Mouse (Mus musculus) urinary bladder, postnatal 25 days (tissue): ENCODE measurements around the gene Grid2.

Experiments used
- DNase-seq: peaks from one replicate; pipeline ENCODE4 v3.0.0; 2022; ENCODE audit warnings: low spot score

Gene Grid2

DNA sequence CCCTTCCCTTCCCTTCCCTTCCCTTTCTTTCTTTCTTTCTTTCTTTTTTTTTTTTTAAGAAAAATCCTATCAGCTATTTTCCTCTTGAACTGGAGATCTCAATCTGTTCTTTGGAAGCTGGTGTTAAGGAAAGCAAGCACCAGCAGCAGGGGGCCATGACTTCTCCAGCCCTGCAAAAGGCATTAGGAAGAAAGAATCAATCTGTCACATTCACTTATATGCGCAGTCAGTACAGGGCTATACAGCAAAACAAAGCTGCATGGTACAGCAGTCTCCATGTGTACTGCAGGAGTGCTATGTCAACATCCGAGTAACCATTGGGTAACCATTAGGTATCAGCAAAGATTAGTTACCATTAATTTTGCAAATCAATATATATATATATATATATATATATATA is 809.0 kb downstream of the Grid2 start:
- no peak for DNase-seq

DNA sequence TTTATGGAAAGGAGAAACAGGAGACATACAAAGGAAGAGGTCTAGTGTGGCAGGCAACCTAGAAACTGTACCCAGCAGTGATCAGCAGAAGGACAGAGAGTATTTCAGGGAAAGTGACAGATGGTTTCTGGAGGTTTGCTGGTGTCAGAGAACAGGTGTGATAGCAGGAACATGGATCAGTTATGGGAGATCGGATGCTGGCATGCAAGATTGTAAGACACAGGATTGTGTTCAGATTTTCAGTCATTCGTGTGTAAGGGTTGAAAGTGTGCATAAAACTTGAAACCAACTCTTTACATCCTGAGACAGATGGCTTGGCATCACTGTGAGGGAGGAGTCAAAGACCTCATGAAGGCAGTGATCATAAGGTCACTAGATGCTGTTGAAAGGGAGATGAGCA is 817.7 kb downstream of the Grid2 start:
- DNase-seq: no peak

DNA sequence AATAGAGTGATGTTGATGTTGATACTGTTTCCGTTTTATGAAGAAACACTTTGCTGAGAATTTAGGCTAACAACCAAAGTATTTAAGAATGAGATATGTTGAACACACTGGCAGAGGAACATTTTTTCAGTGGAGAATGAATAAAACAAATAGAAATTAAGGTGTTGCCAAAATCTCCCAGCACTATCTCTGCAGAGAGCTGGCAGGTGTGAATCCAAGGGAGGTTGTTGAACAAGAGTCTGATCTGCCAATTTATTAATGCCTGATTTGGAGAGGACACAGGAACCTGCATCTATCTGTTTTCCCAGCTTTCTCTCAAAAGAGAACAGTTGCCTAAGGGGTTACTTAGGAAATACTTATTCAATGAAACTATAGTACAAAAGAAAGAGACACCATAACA is 822.2 kb downstream of the Grid2 start:
- DNase-seq: no peak

DNA sequence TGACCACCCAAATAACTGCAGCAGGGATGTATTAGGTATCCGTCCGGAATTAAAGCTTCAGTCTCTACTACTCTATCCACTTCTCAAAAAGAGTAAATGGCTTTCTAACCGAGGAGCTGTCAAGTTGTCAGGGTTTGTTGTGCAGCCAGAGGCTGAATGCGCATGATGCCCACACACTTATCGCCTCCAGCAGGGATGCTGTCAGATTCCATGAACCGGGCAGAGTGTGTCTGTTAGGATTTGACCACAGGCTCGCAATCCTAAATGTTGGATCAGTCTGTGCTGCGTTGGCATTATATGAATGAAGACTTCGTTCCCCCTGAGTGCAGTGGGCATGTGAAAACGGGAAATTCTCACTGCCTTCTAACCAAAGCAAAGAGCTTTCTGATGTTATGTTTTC is 843.0 kb downstream of the Grid2 start:
- no peak for DNase-seq

DNA sequence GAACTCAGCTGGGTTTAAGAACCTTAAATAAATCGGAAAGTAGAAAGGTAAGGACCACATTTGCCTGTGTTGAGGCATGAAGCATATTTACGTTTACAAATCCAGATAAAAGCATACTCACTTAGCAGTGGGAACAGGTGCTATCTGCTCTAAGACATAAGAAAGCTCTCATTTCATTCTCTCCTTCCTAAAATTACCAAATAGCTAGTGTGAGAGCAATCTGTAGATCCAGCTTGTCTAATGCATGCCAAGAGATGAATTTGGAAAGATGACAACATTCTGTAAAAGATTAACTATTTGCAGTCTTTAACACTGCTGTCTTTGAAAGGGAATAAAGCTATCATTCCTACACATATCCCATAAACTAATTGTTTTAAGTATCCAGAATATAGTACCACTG is 858.9 kb downstream of the Grid2 start:
- no peak for DNase-seq

DNA sequence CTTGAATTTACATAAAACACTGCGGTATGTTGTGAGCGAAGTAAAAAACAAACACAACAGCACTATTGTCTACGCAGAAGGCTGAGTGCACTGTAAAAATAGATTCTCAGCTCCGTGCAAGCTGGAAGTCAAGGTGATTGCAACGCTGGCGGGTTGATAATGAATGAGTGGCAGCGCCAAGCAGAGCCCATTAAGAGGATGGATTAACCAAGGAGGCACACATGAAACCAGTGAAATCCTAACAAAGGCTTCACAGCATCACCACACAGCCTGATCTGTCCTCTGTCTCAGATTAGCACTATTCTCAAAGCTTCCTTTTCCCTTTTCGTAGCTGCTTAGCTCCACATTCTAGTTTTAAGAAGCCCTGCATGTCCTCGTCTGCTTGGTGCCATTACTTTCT is 880.6 kb downstream of the Grid2 start:
- DNase-seq: no peak

DNA sequence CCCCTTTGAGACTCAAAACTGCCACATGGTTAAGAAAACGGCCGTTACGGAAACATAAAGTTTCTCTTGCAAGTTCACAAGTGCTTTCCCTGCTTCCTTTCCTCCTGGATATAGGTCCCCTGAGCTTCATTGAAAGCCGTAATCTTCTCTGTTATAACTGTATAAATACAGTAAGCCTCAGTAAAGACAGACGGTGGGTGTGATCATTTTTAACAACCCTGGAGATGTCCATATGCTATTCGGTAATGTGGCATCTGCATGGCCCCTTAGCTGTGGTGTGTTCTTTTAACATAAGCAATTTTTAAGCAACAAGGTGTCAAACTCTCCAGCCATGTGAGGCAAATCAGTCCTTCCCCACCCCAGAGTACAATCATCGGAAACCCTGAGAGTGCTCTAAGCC is 892.9 kb downstream of the Grid2 start:
- DNase-seq: no peak

DNA sequence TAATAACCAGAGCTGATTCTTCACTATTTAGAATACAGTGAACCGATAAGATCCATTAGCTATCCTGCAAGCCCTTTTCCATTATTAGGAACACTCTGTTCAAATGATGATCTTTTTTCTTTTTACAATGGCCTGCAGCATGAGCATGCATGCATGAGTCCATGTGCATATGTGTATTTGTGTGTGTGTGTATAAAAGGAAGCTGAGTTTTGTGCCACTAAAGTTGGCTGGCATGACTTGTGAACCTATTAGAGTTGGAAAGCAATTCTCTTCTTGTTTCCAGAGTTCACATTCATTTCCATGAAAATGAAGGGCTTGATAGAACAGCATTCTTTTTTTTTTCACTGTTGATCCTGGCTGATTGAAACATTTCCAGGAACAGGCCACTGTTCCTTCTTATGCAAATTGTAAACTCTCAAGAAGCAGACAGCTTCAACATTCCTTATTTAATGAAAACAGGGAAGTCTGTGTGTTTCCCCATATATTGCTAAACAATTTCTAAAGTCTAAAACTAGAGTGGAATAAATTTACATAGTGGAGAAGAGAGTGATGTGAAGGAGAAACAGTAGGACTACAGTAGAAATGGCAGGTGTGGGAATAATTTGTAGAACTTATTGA is 919.4 kb downstream of the Grid2 start:
- DNase-seq: no peak

DNA sequence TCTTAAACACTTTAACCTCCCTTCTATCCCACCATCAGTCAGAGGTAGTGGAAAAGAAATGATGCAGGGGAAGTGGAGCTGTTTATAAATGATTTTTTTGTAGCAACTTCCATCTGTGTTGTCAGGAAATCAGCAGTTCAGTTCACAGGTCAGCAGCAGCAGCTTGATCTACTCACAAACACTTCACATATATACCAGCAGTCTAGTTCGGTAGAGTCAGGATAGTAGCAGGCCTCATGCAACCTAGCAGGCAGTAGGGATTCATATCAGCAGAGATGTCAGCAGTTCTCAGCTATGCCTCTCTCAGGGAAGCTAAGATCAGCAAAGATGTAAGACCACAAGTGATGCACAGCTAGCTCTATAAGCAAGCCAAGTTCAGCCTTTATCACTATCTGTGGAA is 938.0 kb downstream of the Grid2 start:
- no peak for DNase-seq

DNA sequence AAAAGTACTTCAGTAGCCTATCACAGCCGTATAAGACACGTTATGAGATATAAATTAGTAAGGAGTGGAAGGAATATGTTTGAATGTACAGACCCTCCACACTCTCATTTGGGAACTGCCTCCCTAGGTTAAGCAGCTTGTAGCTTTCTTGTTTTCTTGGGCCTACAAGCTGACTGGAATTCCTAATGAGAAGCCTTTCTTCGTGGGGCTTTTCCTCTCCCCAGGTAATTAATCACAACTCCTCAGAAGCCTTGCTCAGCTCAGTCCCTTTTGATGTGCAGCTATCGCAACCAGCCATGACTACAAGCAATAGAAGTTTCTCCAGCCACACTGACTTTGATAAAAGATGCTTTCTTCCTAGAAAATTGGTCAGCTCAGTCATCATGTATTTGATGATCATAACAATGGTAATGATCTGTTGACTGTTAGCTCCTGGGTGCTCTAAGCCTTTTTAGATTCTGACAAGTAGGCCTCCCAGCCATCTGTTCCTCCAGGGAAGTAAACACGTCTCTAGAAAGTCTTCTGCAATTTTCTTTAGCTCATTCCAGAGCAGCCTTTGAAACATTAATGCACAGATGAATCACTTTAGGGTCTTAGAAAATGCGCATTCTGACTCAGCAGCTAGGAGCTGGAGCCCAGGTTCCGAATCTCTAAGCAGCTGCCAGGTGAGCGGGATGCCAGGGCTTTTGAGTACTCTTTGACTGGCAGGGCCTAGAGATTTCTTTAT is 946.9 kb downstream of the Grid2 start:
- no peak for DNase-seq

DNA sequence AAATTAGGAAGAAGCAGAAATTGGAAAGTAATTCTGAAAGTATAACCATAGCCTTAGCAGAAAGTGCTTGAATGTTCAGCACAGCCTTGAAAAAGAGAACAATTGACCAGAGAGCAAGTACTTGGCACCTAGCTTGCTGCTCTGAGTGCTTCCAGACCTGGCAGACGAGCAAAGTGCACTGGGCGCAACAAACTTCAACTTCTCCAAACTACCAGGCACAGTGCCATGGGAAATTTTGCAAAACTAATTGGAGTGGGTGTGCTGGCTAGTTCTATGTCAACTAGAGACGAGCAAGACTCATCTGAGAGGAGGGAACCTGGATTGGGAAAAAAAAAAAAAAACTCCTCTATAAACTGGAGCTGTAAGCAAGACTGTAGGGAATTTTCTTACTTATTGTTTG is 980.7 kb downstream of the Grid2 start:
- no peak for DNase-seq

DNA sequence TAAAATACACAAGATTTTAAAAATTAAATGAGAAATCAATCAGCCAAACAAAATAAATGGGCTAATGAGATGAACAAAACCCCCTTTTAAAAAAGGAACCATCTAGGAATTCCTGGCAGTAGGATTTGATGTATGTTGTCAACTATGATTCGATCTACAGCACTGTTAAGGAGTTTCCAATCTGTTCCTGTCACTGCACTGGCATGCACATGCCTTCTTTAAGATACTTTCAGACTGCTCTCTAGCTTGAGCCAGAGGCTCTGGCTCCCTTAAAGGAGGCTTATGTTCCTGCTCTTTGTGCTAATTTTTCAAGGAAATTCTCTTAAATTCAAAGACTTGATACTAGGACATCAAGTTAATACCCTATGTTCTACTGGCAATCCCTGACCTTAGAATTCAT is 984.9 kb downstream of the Grid2 start:
- no peak for DNase-seq

DNA sequence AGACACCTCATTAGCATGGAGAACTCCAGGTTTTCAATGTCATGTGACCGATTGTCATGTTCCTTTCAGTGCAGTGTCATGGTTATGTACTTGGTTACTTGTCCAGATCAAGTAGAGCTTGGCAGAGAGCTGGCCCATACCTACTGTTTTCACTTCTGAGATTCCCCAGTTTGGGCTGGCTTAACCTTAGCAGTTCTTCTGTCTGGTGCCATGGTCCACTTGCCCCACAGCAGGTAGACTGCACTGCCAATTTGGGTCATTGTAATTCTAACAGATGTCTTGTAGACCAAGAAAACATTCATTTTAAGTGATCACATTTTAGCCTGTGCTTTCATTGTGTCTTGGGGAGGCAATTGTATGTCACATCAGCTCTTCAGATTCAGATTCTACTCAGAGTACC is 990.3 kb downstream of the Grid2 start:
- DNase-seq: no peak

DNA sequence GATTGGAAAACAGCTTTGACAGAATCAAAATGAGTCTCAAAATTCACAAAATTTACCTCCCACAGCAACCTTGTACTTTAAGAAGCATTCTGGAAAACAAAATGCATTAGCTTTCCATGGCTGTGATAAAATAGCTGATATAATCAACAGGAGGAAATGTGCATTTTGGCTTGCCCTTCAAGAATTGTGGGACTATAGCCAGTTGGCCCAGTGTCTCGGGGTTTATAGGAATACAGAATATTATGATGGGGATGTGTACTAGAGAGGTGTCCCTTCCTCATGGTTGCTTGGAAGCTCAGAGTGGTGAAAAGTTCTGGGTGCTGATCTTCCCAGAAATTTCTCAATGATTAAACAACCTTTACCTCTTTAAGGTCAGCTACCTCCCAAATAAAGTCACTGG is 995.4 kb downstream of the Grid2 start:
- DNase-seq: no peak

DNA sequence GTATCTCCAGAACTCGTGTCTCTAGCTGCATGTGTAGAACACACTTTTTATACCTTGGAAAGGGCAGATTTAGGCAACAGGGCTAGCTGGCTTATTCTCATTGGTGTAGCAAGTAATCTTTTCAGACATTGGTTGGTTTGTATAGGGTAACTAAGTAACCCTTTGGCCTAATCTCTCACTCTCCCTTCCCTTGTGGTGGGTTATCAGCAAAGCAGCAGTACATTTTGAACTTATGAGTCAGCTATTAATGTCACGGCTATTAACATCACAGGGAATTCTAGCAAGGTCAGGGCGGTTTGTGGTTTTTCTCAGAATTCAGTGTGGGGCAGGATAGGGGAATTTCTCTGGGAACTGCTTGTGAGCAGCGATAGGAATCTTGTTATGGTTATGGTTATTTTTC is 1007.8 kb downstream of the Grid2 start:
- no peak for DNase-seq

DNA sequence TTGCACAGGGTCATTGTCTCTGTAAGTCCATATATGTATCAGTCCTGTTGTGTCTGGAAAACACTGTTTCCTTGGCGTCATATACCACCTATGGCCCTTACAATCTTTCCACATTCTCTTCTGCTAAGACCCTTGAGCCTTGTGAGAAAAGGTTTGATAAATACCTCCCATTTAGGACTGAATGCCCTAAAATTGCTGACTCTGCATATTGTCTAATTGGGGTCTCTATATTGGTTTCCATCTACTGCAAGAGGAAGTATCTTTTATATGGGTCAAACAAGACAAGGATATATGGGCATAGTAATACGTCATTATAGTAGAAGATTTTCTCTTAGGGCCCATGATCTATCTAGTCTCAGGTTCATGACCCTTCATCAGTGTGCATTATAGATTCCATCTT is 1008.5 kb downstream of the Grid2 start:
- no peak for DNase-seq

DNA sequence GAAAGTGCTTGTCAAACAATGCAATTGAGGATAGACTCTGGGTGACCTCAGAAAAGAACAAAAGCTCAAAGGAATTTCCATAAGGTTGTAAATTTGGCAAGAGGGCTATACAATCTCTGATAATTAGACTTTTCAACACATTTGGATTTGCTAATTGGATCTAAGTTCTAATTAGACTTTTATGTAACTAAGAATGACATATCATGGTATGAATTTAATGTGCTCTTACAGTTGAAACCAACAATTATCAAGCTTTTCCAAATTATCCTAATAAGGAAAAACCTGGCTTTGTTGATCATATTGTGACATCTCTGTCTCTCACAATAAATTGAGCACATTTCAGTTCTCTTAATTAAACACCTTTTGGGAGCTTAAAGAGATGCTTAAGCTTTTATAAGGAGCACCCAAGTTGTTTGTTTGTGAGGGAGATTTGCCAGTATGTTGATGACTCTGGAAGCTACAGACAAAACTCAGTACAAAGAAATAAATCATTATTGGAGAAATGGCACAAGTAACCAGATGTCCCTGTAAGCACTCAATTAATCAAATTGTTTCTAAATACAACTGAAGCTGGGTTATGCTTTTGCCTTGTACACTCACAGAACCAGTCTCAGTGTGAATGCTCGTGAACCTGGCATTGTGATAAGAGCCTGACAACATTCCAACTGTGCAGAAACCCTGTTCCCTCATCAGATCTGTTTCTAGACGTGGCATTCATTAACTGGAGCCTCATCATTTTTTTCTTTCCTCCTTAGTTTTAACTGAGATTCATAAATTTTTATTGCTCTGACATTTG is 1018.8 kb downstream of the Grid2 start:
- no peak for DNase-seq

DNA sequence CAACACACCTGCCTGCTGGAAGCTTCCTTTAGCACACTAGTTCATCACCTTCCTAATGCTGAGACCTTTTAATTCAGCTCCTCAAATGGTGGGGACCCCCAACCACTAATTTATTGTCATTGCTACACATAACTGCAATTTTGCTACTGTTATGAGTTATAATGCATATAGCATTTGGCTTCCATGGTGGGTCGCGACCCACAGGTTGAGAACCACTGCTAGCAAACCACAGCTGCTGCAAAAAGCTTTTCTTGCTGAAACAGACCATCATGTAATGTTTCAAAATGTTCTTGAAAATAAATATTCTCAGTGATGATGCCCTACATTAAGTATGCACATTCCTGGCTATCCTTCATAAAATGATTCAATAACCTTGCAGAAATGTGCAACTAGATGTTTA is 1024.3 kb downstream of the Grid2 start:
- no peak for DNase-seq

DNA sequence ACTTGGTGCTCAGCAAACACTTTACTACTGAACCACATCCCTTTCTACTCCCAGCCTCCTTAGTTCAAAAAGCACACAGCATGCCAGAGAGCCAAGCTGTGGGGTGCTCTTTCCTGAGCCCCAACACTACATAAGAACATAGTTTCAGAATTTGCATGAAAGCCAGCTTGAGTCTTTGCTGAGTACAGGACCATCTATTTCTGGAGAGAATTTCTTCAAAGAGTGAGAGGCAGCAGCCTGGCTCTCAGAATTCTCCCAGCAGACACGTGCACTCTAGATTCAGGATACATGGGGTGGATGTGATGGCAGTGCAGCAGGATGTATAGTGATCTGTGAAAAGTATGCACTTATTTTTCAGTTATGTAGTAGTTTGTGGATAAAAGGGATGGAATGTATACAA is 1038.1 kb downstream of the Grid2 start:
- no peak for DNase-seq

DNA sequence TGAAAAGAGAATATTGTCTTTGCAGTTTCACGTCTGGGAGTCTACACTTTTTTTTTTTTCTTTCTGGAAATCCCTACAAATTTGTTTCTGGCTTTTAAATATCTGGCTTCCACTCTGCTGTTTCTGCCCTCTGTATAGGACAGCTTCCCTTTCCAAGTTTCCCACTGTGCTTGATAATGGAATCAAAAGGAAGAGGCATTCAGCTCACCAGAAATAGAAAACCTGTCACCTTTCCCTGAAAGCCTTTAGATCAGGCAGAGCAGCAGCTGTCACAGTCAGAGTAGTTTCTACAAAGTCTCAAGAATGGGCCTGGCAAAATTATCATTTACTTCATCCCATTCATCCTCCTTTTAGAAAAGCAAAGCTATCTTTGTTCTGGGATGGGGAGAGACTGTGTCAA is 1042.0 kb downstream of the Grid2 start:
- DNase-seq: no peak

DNA sequence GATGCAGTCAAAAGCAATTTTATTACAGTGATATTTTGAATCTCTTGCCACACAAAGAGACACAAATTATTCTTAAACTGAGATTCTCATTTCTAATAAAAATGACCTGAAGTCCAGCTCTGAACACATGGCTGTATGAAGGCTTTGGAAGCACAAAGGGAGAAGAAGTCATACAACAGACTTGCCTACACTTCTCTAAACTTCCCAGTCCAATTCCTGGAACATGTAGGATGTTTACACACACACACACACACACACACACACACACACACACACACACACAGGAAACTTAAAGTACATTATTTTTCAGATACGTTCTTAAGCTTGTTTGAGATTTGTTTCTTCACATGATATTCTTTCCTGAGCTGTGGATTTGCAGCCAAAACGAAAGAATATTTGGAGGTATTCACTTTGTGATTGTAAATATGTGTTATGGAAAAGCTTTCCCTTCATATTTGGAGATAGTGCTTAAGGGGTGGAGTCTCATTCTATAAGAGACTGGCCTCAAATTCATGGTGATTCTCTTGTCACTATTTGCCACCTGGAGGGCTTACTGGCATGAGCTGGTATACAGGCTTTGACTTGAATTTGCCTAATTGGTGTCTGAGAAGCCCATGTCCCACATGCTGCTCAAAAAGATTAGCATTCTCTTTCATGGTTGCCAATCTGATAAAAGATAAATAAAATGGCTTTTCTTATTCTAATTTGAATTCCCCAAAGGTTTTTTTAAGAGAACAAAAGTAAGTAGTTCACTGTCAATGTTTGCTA is 1049.2 kb downstream of the Grid2 start:
- DNase-seq: no peak

DNA sequence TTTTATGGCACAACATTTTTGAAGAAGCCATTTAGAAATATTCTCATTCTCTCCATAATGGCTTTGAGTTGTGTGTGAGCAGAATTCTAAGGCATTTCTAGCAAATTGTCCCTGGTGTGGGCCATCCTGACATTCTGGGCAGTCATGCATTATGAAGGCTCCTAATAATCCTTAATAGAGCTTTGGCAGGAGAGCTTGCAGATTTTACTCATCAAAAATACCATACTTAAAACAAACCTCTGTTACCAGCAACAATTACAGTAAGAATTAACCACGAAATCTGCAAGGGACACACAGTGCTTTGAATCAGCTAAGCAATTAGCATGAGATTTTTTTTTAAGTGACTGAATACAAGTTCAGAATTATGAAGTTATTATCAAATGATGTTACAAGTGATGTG is 1053.0 kb downstream of the Grid2 start:
- DNase-seq: no peak

DNA sequence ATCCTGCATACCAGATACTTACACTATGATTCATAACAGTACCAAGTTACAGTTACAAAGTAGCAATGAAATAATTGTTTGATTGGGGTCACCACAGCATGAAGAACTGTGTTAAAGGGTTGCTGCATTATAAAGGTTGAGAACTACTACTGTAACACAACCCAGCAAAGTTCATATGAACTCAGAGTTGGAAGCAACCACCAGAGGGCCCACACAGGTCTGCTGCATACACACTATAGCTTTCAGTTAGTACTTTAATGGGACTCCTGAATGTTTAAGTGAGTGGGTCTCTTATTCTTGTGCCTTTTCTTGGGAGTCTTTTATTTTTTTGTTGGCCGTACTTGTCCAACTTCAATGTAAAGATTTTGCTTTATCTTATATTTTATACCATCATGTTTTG is 1057.5 kb downstream of the Grid2 start:
- DNase-seq: no peak
